Mouse (Mus musculus) MEL-GATA-1-ER (cell line): Measurements from ENCODE around the gene Pik3r1.
A peak's percentile ranks its signal among the peaks of the same experiment; 100 is the strongest.

Experiments used
- DNase-seq: peaks from one replicate; pipeline ENCODE4 v3.0.0-alpha.2; 2012; ENCODE audit warnings: low read depth; ENCODE audit errors: extremely low read depth

The Pik3r1 gene

GRCm38 (mm10) chr13:101690167-101690566, 77.8 kb downstream of the Pik3r1 start:
- no peak for DNase-seq

- DNase-seq, result no peak
Observed at GRCm38 (mm10) chr13:101686256-101686655, 81.8 kb downstream of the Pik3r1 start.

- DNase-seq, result no peak
Observed at GRCm38 (mm10) chr13:101684706-101685105, 83.3 kb downstream of the Pik3r1 start.

- DNase-seq, result no peak
Observed at GRCm38 (mm10) chr13:101682378-101682777, 85.6 kb downstream of the Pik3r1 start.

GRCm38 (mm10) chr13:101680083-101680482, 87.9 kb downstream of the Pik3r1 start:
- no peak for DNase-seq

- DNase-seq, result no peak
Observed at GRCm38 (mm10) chr13:101678984-101679383, 89.0 kb downstream of the Pik3r1 start.

- DNase-seq, result no peak
Observed at GRCm38 (mm10) chr13:101678036-101678435, 90.0 kb downstream of the Pik3r1 start.

GRCm38 (mm10) chr13:101673876-101674275, 94.1 kb downstream of the Pik3r1 start:
- DNase-seq, result no peak

GRCm38 (mm10) chr13:101668859-101669258, 99.2 kb downstream of the Pik3r1 start:
- DNase-seq, result no peak

GRCm38 (mm10) chr13:101664010-101664409, 104.0 kb downstream of the Pik3r1 start:
- DNase-seq, result peak; percentile 86

- DNase-seq, result no peak
Observed at GRCm38 (mm10) chr13:101662900-101663299, 105.1 kb downstream of the Pik3r1 start.

- peak; percentile 55 for DNase-seq
Observed at GRCm38 (mm10) chr13:101661567-101661966, 106.5 kb downstream of the Pik3r1 start.

GRCm38 (mm10) chr13:101660187-101660586, 107.8 kb downstream of the Pik3r1 start:
- DNase-seq, result no peak

GRCm38 (mm10) chr13:101652131-101652530, 115.9 kb downstream of the Pik3r1 start:
- no peak for DNase-seq

- no peak for DNase-seq
Observed at GRCm38 (mm10) chr13:101641632-101642031, 126.4 kb downstream of the Pik3r1 start.

GRCm38 (mm10) chr13:101635837-101636236, 132.2 kb downstream of the Pik3r1 start:
- DNase-seq, result no peak

GRCm38 (mm10) chr13:101634420-101634819, 133.6 kb downstream of the Pik3r1 start:
- DNase-seq, result no peak

GRCm38 (mm10) chr13:101633620-101634019, 134.4 kb downstream of the Pik3r1 start:
- no peak for DNase-seq

GRCm38 (mm10) chr13:101632771-101633170, 135.2 kb downstream of the Pik3r1 start:
- DNase-seq, result no peak

GRCm38 (mm10) chr13:101631561-101631960, 136.5 kb downstream of the Pik3r1 start:
- no peak for DNase-seq
